Mouse (Mus musculus) megakaryocyte, embryonic 14.5 days (primary cell): Measurements from ENCODE around the gene Zfp287. TPM values are rescaled to one million over a fixed set of nuclear protein-coding genes. Genes with fewer than 3 reads are reported as not detected.

Experiments used
- H3K27me3 ChIP-seq: replicated peaks from 2 replicates; pipeline ENCODE3; 2012; ENCODE audit warnings: inconsistent platforms
- H3K36me3 ChIP-seq: replicated peaks from 2 replicates; pipeline ENCODE3; 2012; ENCODE audit warnings: low read length, inconsistent platforms, mixed read lengths
- H3K4me1 ChIP-seq: 2 replicates; pipeline ENCODE4 v1.6.1; 2012; ENCODE audit warnings: inconsistent platforms
- H3K4me3 ChIP-seq: replicated peaks from 2 replicates; pipeline ENCODE3; 2012; ENCODE audit warnings: moderate library complexity, mild to moderate bottlenecking, inconsistent platforms
- H3K9me3 ChIP-seq: 2 replicates; pipeline ENCODE4 v1.6.1; 2012; ENCODE audit warnings: inconsistent platforms
- FLI1 ChIP-seq: IDR thresholded peaks from 2 replicates; pipeline ENCODE4 v1.6.1; 2012; ENCODE audit warnings: low read length, inconsistent platforms, mixed read lengths
- GATA1 ChIP-seq: IDR thresholded peaks from 3 replicates; pipeline ENCODE4 v1.6.1; 2012; ENCODE audit warnings: mixed read lengths, low read length, inconsistent platforms, borderline replicate concordance
- polyA plus RNA-seq: library from polyadenylated mRNA; stranded (reverse); fragments of >175 nt; gene quantifications from 2 replicates; pipeline ENCODE4 v1.2.3, GENCODE M21; 2012; ENCODE audit warnings: low replicate concordance; ENCODE audit not compliant: insufficient read depth

Zfp287 gene
- polyA plus RNA-seq, 1 experiment = 0.16 TPM

DNA sequence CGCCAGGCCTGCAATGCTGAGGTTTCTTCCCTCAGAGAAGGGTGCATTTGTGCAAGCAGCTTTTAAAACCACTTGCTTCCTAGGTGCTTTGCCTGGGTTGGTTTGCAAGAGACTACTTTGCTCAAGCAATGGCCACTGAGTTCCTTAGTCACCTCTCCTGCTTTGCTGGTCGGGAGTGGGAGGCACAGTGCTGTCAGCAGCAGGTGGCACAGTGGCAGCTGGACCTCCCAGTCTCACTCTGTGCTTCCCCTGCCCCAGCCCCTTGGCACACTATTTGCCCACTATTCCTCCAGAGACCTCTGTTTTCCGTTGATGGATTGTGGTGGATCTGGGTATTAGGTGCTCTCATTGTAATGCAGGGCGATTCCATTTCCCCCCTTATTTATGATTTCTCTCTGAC, 16.4 kb upstream of the Zfp287 start:
- TF ChIP-seq FLI1 (no peak), GATA1 (no peak)
- H3K4me3 ChIP-seq = no peak overlapping the region
- no peaks in the 10 kb centered on the region for H3K36me3 ChIP-seq
- H3K27me3 ChIP-seq = peaks cover 41% of the 10 kb centered on the region
- H3K4me1 ChIP-seq = peaks cover 12% of the 10 kb centered on the region
- no peaks in the 10 kb centered on the region for H3K9me3 ChIP-seq

DNA sequence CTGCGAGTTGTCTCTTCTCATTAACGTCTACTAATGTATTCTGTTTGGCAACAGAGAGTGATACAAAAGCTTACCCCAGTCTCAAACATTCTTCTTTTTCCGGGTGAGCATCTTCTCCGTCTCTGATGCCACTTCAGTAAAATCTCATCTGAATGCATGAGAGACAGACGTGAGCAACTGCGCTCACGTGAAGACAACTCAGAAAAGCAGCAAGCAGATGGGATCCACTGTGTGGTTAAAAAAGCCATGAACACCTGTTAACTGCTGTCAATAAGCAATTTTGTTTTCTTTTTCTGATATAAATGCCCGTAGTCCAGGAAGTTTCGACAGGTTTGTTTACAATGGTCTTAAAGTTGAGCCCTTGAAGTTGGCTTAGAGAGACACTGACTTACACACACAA, 15.5 kb upstream of the Zfp287 start:
- Histone ChIP-seq H3K36me3 (no peaks in the 10 kb centered on the region), H3K9me3 (no peaks in the 10 kb centered on the region), H3K4me3 (no peak overlapping the region), H3K27me3 (peaks cover 37% of the 10 kb centered on the region), H3K4me1 (peaks cover 12% of the 10 kb centered on the region)
- no peak for TF ChIP-seq FLI1
- TF ChIP-seq GATA1 = no peak

DNA sequence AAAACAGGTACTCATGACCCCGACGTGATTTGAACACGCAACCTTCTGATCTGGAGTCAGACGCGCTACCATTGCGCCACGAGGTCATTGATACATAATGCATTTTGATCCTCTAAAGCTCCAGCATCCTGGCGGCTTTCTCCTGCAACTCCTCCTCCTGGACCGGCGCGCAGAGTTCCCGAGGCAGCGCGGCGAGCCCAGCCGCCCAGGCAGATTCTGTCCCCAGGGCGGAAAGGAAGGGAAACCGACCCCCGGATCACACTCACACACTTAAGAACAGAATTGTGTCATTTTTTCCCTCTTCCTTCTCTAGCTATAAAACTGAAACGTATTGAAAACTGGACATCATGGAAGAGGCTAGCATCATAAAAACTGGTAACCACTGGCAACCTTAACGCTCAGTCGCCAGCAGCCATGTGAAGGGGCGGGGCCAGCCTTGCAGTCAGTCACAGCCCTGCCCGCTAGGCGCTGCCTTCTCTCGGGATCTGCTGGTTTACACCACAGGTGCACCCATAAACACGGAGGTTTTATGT, 14.4 kb upstream of the Zfp287 start:
- H3K36me3 ChIP-seq = no peaks in the 10 kb centered on the region
- H3K4me1 ChIP-seq = peaks cover 19% of the 10 kb centered on the region
- H3K4me3 ChIP-seq = peak overlapping the region; percentile 86
- no peak for TF ChIP-seq GATA1
- TF ChIP-seq FLI1 = no peak
- peaks cover 32% of the 10 kb centered on the region for H3K27me3 ChIP-seq
- no peaks in the 10 kb centered on the region for H3K9me3 ChIP-seq

DNA sequence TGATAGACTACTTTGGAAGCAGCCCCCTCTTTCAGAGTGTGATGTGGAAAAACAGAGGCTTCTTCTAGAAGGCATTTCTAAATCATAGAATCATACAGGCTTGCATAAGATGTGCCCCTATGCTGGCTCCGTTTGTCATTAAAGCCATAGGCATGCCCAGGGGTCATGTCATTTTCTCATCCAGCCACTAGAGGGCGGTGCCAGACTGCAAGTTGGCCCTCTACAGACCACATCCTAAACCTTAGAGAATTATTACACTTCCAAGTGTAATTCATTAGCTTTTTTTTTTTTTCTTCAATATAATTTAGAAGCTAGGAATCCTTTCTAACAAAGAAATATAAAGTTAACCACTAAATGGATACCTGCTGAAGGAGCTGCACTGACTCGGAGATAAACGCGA, 12.4 kb upstream of the Zfp287 start:
- no peak for TF ChIP-seq GATA1
- no peak for TF ChIP-seq FLI1
- Histone ChIP-seq H3K9me3 (no peaks in the 10 kb centered on the region), H3K36me3 (no peaks in the 10 kb centered on the region), H3K27me3 (peaks cover 29% of the 10 kb centered on the region), H3K4me1 (peaks cover 20% of the 10 kb centered on the region), H3K4me3 (no peak overlapping the region)

DNA sequence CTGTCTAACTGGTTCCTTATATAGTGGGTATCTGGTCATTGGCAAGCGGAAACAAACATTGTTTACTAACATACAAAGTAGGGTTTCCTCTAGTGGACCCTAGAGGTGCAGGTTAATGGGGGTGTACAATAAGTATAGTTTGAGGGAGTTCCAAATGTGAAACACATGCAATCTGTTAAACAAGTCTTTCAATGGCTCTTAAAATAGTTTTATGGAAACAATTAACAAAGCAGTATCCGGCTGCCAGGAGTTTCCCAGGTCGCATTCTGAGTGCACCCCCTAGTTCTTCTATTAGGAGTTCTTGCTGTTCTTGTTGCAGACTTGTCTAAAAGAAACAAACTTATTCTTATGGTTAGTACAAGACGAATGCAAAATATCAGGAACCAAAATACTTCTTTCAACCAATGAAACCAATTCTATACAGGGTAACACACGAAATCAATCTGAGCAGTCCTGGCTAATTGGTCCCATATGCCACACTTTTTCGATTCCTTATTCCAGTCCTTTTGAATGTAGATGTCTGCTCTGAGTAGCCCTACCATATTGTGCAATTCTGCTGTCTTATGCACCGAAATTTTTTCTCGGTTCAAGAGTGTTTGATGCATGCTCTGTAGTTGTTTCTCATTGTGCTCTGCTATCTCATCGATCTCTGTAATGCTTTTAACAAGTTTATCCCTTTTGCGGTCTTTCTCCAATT, 10.7 kb upstream of the Zfp287 start:
- TF ChIP-seq FLI1 (no peak), GATA1 (no peak)
- Histone ChIP-seq H3K4me1 (peaks cover 20% of the 10 kb centered on the region), H3K9me3 (no peaks in the 10 kb centered on the region), H3K27me3 (peaks cover 18% of the 10 kb centered on the region), H3K4me3 (no peak overlapping the region), H3K36me3 (no peaks in the 10 kb centered on the region)

DNA sequence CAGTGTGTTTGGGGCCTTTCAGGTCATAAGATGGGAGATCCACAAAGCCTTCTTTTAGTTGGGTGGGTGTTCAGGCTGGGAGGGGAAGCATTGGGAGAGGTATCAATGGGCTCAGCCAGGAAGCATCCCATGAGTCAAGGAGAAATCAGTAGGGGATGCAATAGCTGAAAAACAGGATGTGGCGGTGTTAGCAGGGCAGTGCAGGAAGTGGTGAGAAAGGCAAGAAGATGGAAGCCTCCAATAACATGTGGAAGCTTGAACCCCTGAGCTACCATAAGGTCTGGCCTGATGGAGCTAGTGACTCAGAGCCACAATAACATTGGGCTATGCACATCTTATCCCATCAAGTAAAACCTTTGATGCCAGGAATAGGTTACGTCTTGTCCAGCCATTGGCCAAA, 9.5 kb upstream of the Zfp287 start:
- no peaks in the 10 kb centered on the region for H3K36me3 ChIP-seq
- peaks cover 15% of the 10 kb centered on the region for H3K4me1 ChIP-seq
- H3K27me3 ChIP-seq = peaks cover 8% of the 10 kb centered on the region
- H3K4me3 ChIP-seq = no peak overlapping the region
- no peaks in the 10 kb centered on the region for H3K9me3 ChIP-seq
- TF ChIP-seq GATA1 = no peak

DNA sequence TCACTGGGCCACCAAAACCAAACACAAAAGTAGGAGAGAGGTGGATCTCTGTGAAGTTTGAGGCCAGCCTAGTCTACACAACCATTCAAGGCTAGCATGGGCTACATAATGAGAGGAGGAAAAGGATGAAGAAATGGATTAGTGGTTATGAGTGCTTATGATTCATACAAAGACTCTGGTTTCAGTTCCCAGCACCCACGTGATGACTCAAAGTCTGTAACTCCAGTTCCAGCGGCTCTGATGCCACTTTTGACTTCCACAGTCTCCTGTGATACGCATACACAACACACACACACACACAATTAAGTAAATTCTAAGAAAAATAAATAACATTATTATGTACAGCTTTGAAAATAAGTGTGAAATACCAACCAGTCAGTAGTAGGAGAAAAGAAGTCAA, 960 bp upstream of the Zfp287 start:
- TF ChIP-seq GATA1 = no peak
- no peak for TF ChIP-seq FLI1
- Histone ChIP-seq H3K4me1 (peaks cover 14% of the 10 kb centered on the region), H3K27me3 (peaks cover 37% of the 10 kb centered on the region), H3K9me3 (peaks cover 4% of the 10 kb centered on the region; the same call in 1 of the 2 replicates), H3K36me3 (no peaks in the 10 kb centered on the region), H3K4me3 (no peak overlapping the region)

DNA sequence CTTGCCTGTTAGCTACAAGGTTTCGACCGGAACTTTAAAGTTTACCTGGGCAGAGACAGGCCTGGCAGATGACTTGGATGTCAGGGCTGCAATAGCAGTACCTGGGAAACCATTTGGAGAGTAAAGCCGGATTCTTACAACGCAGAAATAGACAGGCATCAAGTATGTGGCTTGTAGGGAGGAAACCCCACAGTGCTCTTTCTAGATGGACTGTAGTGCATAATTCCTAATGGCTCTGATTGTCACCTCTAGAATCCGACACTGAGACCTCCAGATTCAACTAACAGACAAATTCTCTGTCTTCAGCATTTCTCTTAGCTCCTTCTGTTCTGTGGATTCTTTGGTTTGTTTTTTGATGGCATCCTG, 300 bp upstream of the Zfp287 start:
- H3K4me1 ChIP-seq = peaks cover 14% of the 10 kb centered on the region
- TF ChIP-seq GATA1 (no peak), FLI1 (no peak)
- H3K9me3 ChIP-seq = peaks cover 4% of the 10 kb centered on the region; the same call in 1 of the 2 replicates
- peak overlapping the region; percentile 91 for H3K4me3 ChIP-seq
- H3K27me3 ChIP-seq = peaks cover 37% of the 10 kb centered on the region
- no peaks in the 10 kb centered on the region for H3K36me3 ChIP-seq

DNA sequence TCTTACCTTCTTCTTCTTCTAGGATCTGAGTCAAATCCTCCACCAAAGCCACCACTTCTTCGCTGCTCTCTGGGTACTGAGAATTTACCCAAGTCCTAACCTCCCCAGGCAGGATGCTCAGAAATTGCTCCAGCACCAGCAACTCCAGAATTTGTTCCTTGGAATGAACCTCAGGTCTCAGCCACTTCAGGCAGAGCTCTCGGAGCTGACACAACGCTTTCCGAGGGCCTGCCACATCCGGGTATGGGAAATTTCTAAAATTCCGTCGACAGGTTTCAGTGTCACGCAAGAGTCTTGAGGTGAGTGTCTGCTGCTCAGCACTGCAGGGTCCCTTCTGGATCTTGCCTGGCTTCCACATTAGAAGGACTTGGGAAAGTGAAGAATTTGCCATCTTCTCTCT, 3.4 kb downstream of the Zfp287 start:
- TF ChIP-seq GATA1 = no peak
- no peak for TF ChIP-seq FLI1

DNA sequence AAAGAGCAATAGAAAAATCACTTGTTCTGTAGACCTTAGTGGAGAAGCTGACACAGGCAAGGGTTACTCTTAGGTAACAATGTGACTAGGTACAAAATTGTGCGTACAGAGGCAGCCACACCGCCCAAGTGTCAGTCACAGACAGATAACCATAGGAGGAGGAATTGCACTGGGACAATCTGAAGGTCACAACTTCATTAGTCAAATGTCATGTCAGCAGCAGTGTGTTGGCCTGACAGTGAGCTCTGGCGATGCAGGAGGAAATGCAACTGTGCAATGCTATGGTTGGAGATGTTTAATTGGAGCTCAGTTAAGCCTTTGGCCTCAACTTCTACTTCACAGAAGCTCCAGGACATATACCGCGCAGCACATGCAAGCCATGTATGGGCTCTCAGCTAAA, 21.0 kb downstream of the Zfp287 start:
- H3K4me3 ChIP-seq = no peak overlapping the region
- no peaks in the 10 kb centered on the region for H3K4me1 ChIP-seq
- peaks cover 16% of the 10 kb centered on the region for H3K9me3 ChIP-seq
- no peak for TF ChIP-seq GATA1
- no peaks in the 10 kb centered on the region for H3K36me3 ChIP-seq
- peaks cover 32% of the 10 kb centered on the region for H3K27me3 ChIP-seq

More for the DNA sequence above, 3.4 kb downstream of the Zfp287 start:
- H3K36me3 ChIP-seq = no peaks in the 10 kb centered on the region
- peaks cover 11% of the 10 kb centered on the region for H3K4me1 ChIP-seq
- peaks cover 42% of the 10 kb centered on the region for H3K27me3 ChIP-seq
- H3K4me3 ChIP-seq = no peak overlapping the region
- no peaks in the 10 kb centered on the region for H3K9me3 ChIP-seq
